Mouse (Mus musculus) left cerebral cortex, postnatal 36 days (tissue): ENCODE results near the gene Nmrk2. TPM values are rescaled to one million over a fixed set of nuclear protein-coding genes. Genes with fewer than 3 reads are reported as not detected.
"Not testable (repeated sequence)": the region's sequence is repeated elsewhere in the genome, so short reads cannot be mapped to it uniquely, and the experiment has no call there.

Experiments
- DNase-seq, 2 experiments: peaks; one replicate each; pipeline ENCODE4 v3.0.0; 2021 to 2022; ENCODE audit warnings: low spot score in 2 of 2, mixed read lengths in 1 of 2
- intact Hi-C: fragments of 180-260 bp; cut with DNase I; formaldehyde crosslinking; loops from one replicate; pipeline ENCODE4 v1.15.1; 2025
- total RNA-seq, 2 experiments: library from RNA; stranded (reverse); gene quantifications; 2 replicates each; pipeline ENCODE4 v1.2.3; 2021

Nmrk2 gene
- total RNA-seq, 2 experiments from 2014 or later = 0.34 TPM; not detected in 1

GRCm38 (mm10) chr10:81174617-81175344 lies 27.1 kb downstream of the Nmrk2 start:
- intact Hi-C loops = loop anchor here (5.0 kb wide), 1 partner anchor 32 kb away; no protein-coding TSS in a partner anchor

GRCm38 (mm10) chr10:81173132-81173531 lies 28.7 kb downstream of the Nmrk2 start:
- peak; percentile 83 to 86 for DNase-seq
- intact Hi-C loops = no loop called here

More at GRCm38 (mm10) chr10:81174617-81175344, 27.1 kb downstream of the Nmrk2 start:
- peak; percentile 86 to 88 for DNase-seq

GRCm38 (mm10) chr10:81169411-81169900 lies 32.4 kb downstream of the Nmrk2 start:
- intact Hi-C loops, DNase-seq: not testable (repeated sequence)

GRCm38 (mm10) chr10:81168521-81169244 lies 33.2 kb downstream of the Nmrk2 start:
- DNase-seq = peak; percentile 73 to 77
- intact Hi-C loops = no loop called here

- intact Hi-C loops = no loop called here
- no peak for DNase-seq
These were observed 33.8 kb downstream of the Nmrk2 start for GRCm38 (mm10) chr10:81168087-81168431.

- intact Hi-C loops = no loop called here
- peak; percentile 100 for DNase-seq
These were observed 34.4 kb downstream of the Nmrk2 start, which contains the start of gene Pias4 for GRCm38 (mm10) chr10:81167200-81168086. Pias4 (minus strand) TSS chr10:81167923.

- intact Hi-C loops = no loop called here
- no peak for DNase-seq
These were observed 36.7 kb downstream of the Nmrk2 start for GRCm38 (mm10) chr10:81165118-81165517.

- intact Hi-C loops = no loop called here
These were observed 39.6 kb downstream of the Nmrk2 start for GRCm38 (mm10) chr10:81162318-81162652.

GRCm38 (mm10) chr10:81161602-81162317 lies 40.1 kb downstream of the Nmrk2 start:
- intact Hi-C loops = no loop called here
- DNase-seq = no peak

More at GRCm38 (mm10) chr10:81162318-81162652, 39.6 kb downstream of the Nmrk2 start:
- no peak for DNase-seq

- no peak for DNase-seq
These were observed 47.1 kb downstream of the Nmrk2 start for GRCm38 (mm10) chr10:81154736-81155135.

GRCm38 (mm10) chr10:81154313-81154712 lies 47.5 kb downstream of the Nmrk2 start:
- intact Hi-C loops = no loop called here

More at GRCm38 (mm10) chr10:81154736-81155135, 47.1 kb downstream of the Nmrk2 start:
- intact Hi-C loops = no loop called here

GRCm38 (mm10) chr10:81152609-81153008 lies 49.2 kb downstream of the Nmrk2 start:
- intact Hi-C loops = no loop called here
- DNase-seq = no peak

More at GRCm38 (mm10) chr10:81154313-81154712, 47.5 kb downstream of the Nmrk2 start:
- DNase-seq = no peak

GRCm38 (mm10) chr10:81151261-81151660 lies 50.6 kb downstream of the Nmrk2 start:
- intact Hi-C loops = no loop called here
- no peak for DNase-seq

Other genes with a start within 250 kb of the Nmrk2 start
- gene Gng7, start 187.1 kb downstream of the Nmrk2 start, total RNA-seq = 100 to 1,000 TPM in 1 of 2 experiments, 10 to 100 TPM in 1; 97.9 to 136 TPM
- gene Diras1, start 176.4 kb downstream of the Nmrk2 start, total RNA-seq = 100 to 1,000 TPM; 102 to 111 TPM
- 10 to 100 TPM; 66.9 to 74.2 TPM for gene Slc39a3, start 164.6 kb downstream of the Nmrk2 start, total RNA-seq
- gene Sgta, start 141.9 kb downstream of the Nmrk2 start, total RNA-seq = 100 to 1,000 TPM; 169 to 176 TPM
- gene Thop1, start 132.0 kb downstream of the Nmrk2 start, total RNA-seq = 10 to 100 TPM; 47.0 to 49.8 TPM
- under 1 TPM; 0.23 to 0.72 TPM for gene Creb3l3, start 103.2 kb downstream of the Nmrk2 start, total RNA-seq
- 100 to 1,000 TPM; 120 to 133 TPM for gene Map2k2, start 96.1 kb downstream of the Nmrk2 start, total RNA-seq
- gene Zbtb7a, start 66.8 kb downstream of the Nmrk2 start, total RNA-seq = 100 to 1,000 TPM; 120 to 133 TPM
- 10 to 100 TPM; 26.7 to 31.8 TPM for gene Pias4, start 34.1 kb downstream of the Nmrk2 start, total RNA-seq
- gene Eef2, start 25.4 kb downstream of the Nmrk2 start, total RNA-seq = 100 to 1,000 TPM; 857 to 954 TPM
- gene Dapk3, start 19.0 kb downstream of the Nmrk2 start, total RNA-seq = 10 to 100 TPM; 75.0 to 76.4 TPM
- gene 4930442H23Rik, start 18.2 kb downstream of the Nmrk2 start, total RNA-seq = not detected
- 100 to 1,000 TPM; 202 to 212 TPM for gene Atcay, start 28.8 kb upstream of the Nmrk2 start, total RNA-seq
- gene Zfr2, start 31.1 kb upstream of the Nmrk2 start, total RNA-seq = 10 to 100 TPM; 54.9 to 72.9 TPM
- 100 to 1,000 TPM; 191 to 213 TPM for gene Matk, start 50.9 kb upstream of the Nmrk2 start, total RNA-seq
- gene Mrpl54, start 64.9 kb upstream of the Nmrk2 start, total RNA-seq = 10 to 100 TPM; 43.0 to 48.2 TPM
- gene Apba3, start 64.9 kb upstream of the Nmrk2 start, total RNA-seq = 10 to 100 TPM; 30.1 to 39.3 TPM
- under 1 TPM in 1 of 2 experiments, not detected in 1; 0.50 TPM for gene Tjp3, start 89.5 kb upstream of the Nmrk2 start, total RNA-seq
- gene Pip5k1c, start 90.9 kb upstream of the Nmrk2 start, total RNA-seq = 100 to 1,000 TPM; 419 to 450 TPM
- gene Cactin, start 119.1 kb upstream of the Nmrk2 start, total RNA-seq = 10 to 100 TPM; 29.7 to 31.7 TPM
- gene Tbxa2r, start 126.7 kb upstream of the Nmrk2 start, total RNA-seq = under 1 TPM; 0.45 to 0.99 TPM
- 1 to 10 TPM; 1.4 to 1.8 TPM for gene Gipc3, start 141.2 kb upstream of the Nmrk2 start, total RNA-seq
- 10 to 100 TPM; 27.0 to 35.5 TPM for gene Hmg20b, start 148.4 kb upstream of the Nmrk2 start, total RNA-seq
- gene Mfsd12, start 155.4 kb upstream of the Nmrk2 start, total RNA-seq = 10 to 100 TPM; 39.6 to 40.9 TPM
- 1 to 10 TPM in 1 of 2 experiments, under 1 TPM in 1; 0.49 to 2.2 TPM for gene 4930404N11Rik, start 163.8 kb upstream of the Nmrk2 start, total RNA-seq
- 10 to 100 TPM; 67.8 to 72.2 TPM for gene Fzr1, start 176.5 kb upstream of the Nmrk2 start, total RNA-seq
- gene Dohh, start 182.4 kb upstream of the Nmrk2 start, total RNA-seq = 100 to 1,000 TPM in 1 of 2 experiments, 10 to 100 TPM in 1; 80.0 to 103 TPM
- 1 to 10 TPM; 2.5 to 4.3 TPM for gene Gm48551, start 182.4 kb upstream of the Nmrk2 start, total RNA-seq
- 1 to 10 TPM; 1.9 to 4.9 TPM for gene Gm48552, start 187.0 kb upstream of the Nmrk2 start, total RNA-seq
- under 1 TPM; 0.77 to 0.94 TPM for gene Smim24, start 191.0 kb upstream of the Nmrk2 start, total RNA-seq